Mouse (Mus musculus) layer of hippocampus, adult 2 months (tissue): ENCODE results near the gene Hdac9. TPM values are rescaled to one million over a fixed set of nuclear protein-coding genes. Genes with fewer than 3 reads are reported as not detected.
A peak's percentile ranks its signal among the peaks of the same experiment; 100 is the strongest.

ENCODE experiments used
- DNase-seq, 2 experiments: peaks; one replicate each; pipeline ENCODE4 v3.0.0; 2022; ENCODE audit warnings: low spot score in 2 of 2
- H3K27ac ChIP-seq: fragments of 200-600 bp; 2 replicates; pipeline ENCODE4 v1.8.1; 2022
- H3K4me3 ChIP-seq: fragments of 200-600 bp; 2 replicates; pipeline ENCODE4 v1.8.1; 2022; ENCODE audit warnings: mild to moderate bottlenecking
- CTCF ChIP-seq: fragments of 200-600 bp; conservative IDR thresholded peaks from 2 replicates; pipeline ENCODE4 v1.8.1; 2022; ENCODE audit warnings: antibody characterized with exemption, mild to moderate bottlenecking, moderate library complexity
- total RNA-seq, 2 experiments: library from RNA; stranded (reverse); gene quantifications; 2 replicates each; pipeline ENCODE4 v1.2.3; 2021

The Hdac9 gene
- total RNA-seq, 2 experiments from 2014 or later = 34.7 to 35.2 TPM

- Histone ChIP-seq H3K4me3 (no peak overlapping the region), H3K27ac (no peak overlapping the region)
- DNase-seq = no peak
- TF ChIP-seq CTCF = no peak
Observed at GRCm38 (mm10) chr12:34837318-34837717, 79.6 kb downstream of the Hdac9 start.

- no peak for TF ChIP-seq CTCF
- DNase-seq = no peak
- H3K4me3 ChIP-seq = no peak overlapping the region
- no peak overlapping the region for H3K27ac ChIP-seq
Observed at GRCm38 (mm10) chr12:34836864-34837263, 80.0 kb downstream of the Hdac9 start.

- TF ChIP-seq CTCF = no peak
- H3K27ac ChIP-seq = no peak overlapping the region
Observed at GRCm38 (mm10) chr12:34836085-34836484, 80.8 kb downstream of the Hdac9 start.

GRCm38 (mm10) chr12:34835493-34835892, 81.4 kb downstream of the Hdac9 start:
- DNase-seq = no peak
- Histone ChIP-seq H3K27ac (no peak overlapping the region), H3K4me3 (no peak overlapping the region)
- no peak for TF ChIP-seq CTCF

More at GRCm38 (mm10) chr12:34836085-34836484, 80.8 kb downstream of the Hdac9 start:
- no peak for DNase-seq
- H3K4me3 ChIP-seq = no peak overlapping the region

- no peak overlapping the region for H3K27ac ChIP-seq
- TF ChIP-seq CTCF = no peak
- no peak overlapping the region for H3K4me3 ChIP-seq
- no peak for DNase-seq
Observed at GRCm38 (mm10) chr12:34828684-34829083, 88.2 kb downstream of the Hdac9 start.

- no peak overlapping the region for H3K4me3 ChIP-seq
- H3K27ac ChIP-seq = no peak overlapping the region
- TF ChIP-seq CTCF = no peak
- no peak for DNase-seq
Observed at GRCm38 (mm10) chr12:34826931-34827330, 90.0 kb downstream of the Hdac9 start.

- no peak for TF ChIP-seq CTCF
- no peak overlapping the region for H3K27ac ChIP-seq
- DNase-seq = no peak
- no peak overlapping the region for H3K4me3 ChIP-seq
Observed at GRCm38 (mm10) chr12:34820229-34820628, 96.7 kb downstream of the Hdac9 start.

GRCm38 (mm10) chr12:34811673-34812613, 105.0 kb downstream of the Hdac9 start:
- Histone ChIP-seq H3K27ac (peak overlapping the region; percentile 19; the same call in 1 of the 2 replicates), H3K4me3 (no peak overlapping the region)
- no peak for TF ChIP-seq CTCF
- DNase-seq = no peak

GRCm38 (mm10) chr12:34810221-34810620, 106.7 kb downstream of the Hdac9 start:
- Histone ChIP-seq H3K4me3 (no peak overlapping the region), H3K27ac (no peak overlapping the region)
- TF ChIP-seq CTCF = no peak
- no peak for DNase-seq

GRCm38 (mm10) chr12:34808180-34808579, 108.7 kb downstream of the Hdac9 start:
- Histone ChIP-seq H3K27ac (no peak overlapping the region), H3K4me3 (no peak overlapping the region)
- DNase-seq = no peak
- no peak for TF ChIP-seq CTCF

- no peak for TF ChIP-seq CTCF
- Histone ChIP-seq H3K4me3 (no peak overlapping the region), H3K27ac (no peak overlapping the region)
- no peak for DNase-seq
Observed at GRCm38 (mm10) chr12:34806528-34806927, 110.4 kb downstream of the Hdac9 start.

- DNase-seq = no peak
- H3K27ac ChIP-seq = no peak overlapping the region
- no peak for TF ChIP-seq CTCF
- H3K4me3 ChIP-seq = no peak overlapping the region
Observed at GRCm38 (mm10) chr12:34803721-34804120, 113.2 kb downstream of the Hdac9 start.

- H3K27ac ChIP-seq = no peak overlapping the region
- no peak overlapping the region for H3K4me3 ChIP-seq
- TF ChIP-seq CTCF = no peak
- DNase-seq = no peak
Observed at GRCm38 (mm10) chr12:34802308-34802707, 114.6 kb downstream of the Hdac9 start.

- no peak overlapping the region for H3K27ac ChIP-seq
- no peak for DNase-seq
- no peak for TF ChIP-seq CTCF
- no peak overlapping the region for H3K4me3 ChIP-seq
Observed at GRCm38 (mm10) chr12:34801752-34802151, 115.1 kb downstream of the Hdac9 start.
